Mouse (Mus musculus): ENCODE measurements around the gene Galnt11. TPM values are rescaled to one million over a fixed set of nuclear protein-coding genes. Genes with fewer than 3 reads are reported as not detected.

The Galnt11 gene
- 44.9 and 47.8 TPM in 2 replicates for polyA plus RNA-seq (2012; rRNA removed)

GRCm38 (mm10) chr5:25221604-25222003, at the start of gene Galnt11:
Galnt11 (plus strand) TSS chr5:25221904.

GRCm38 (mm10) chr5:25181004-25181531, 40.6 kb upstream of the Galnt11 start, which contains the start of gene Galntl5:
Galntl5 (plus strand) TSS chr5:25181460.

GRCm38 (mm10) chr5:25222752-25223702, 1.3 kb downstream of the Galnt11 start, which contains the start of gene E130116L18Rik:
E130116L18Rik (minus strand) TSS chr5:25223153.

Other genes starting within 250 kb of the Galnt11 start
- gene Prkag2, start 121.3 kb upstream of the Galnt11 start, polyA plus RNA-seq (2012; rRNA removed), result 153 and 158 TPM in 2 replicates
- not detected in 2 replicates for gene Galntl5, start 40.4 kb upstream of the Galnt11 start, polyA plus RNA-seq (2012; rRNA removed)
- gene E130116L18Rik, start 1.2 kb downstream of the Galnt11 start, polyA plus RNA-seq (2012; rRNA removed), result not detected in 2 replicates